Mouse (Mus musculus) left cerebral cortex, postnatal 14 days (tissue): ENCODE data around the gene Hdac4. TPM values are rescaled to one million over a fixed set of nuclear protein-coding genes. Genes with fewer than 3 reads are reported as not detected.

Experiments
- DNase-seq, 2 experiments: peaks; one replicate each; pipeline ENCODE4 v3.0.0; 2021 to 2022; ENCODE audit warnings: low spot score in 2 of 2, mixed read lengths in 1 of 2
- intact Hi-C: fragments of 180-260 bp; cut with DNase I; formaldehyde crosslinking; loops from one replicate; pipeline ENCODE4 v1.15.1; 2025
- long read RNA-seq, 2 experiments: library from polyadenylated mRNA; stranded (forward); transcript quantifications; one replicate each; pipeline ENCODE4 v2.0.0; 2021
- total RNA-seq, 2 experiments: library from RNA; stranded (reverse); gene quantifications; 2 replicates each; pipeline ENCODE4 v1.2.3; 2021

The Hdac4 gene
- total RNA-seq, result 100 to 1,000 TPM; 106 to 114 TPM
- long read RNA-seq, experiment 1, partial matches to known transcripts, result 16 of 39 reads
- long read RNA-seq, experiment 1, other reads (novel, unspliced or antisense), result 22 of 39 reads
- long read RNA-seq, experiment 2, partial matches to known transcripts, result 14 of 54 reads
- long read RNA-seq, experiment 2, other reads (novel, unspliced or antisense), result 40 of 54 reads

GRCm38 (mm10) chr1:92195360-92196149 lies at the start of gene Hdac4:
Gene Hdac4 (minus strand): TSS chr1:92195699.
- intact Hi-C loops, result no loop called here
- no peak for DNase-seq

- no peak for DNase-seq
- intact Hi-C loops, result no loop called here
Observed at GRCm38 (mm10) chr1:92243549-92243948, 48.0 kb upstream of the Hdac4 start.

GRCm38 (mm10) chr1:92240072-92240471 lies 44.6 kb upstream of the Hdac4 start:
- no peak for DNase-seq
- intact Hi-C loops, result no loop called here

- intact Hi-C loops, result no loop called here
- no peak for DNase-seq
Observed at GRCm38 (mm10) chr1:92235600-92235999, 40.1 kb upstream of the Hdac4 start.

GRCm38 (mm10) chr1:92225297-92225696 lies 29.8 kb upstream of the Hdac4 start:
- intact Hi-C loops, result no loop called here

GRCm38 (mm10) chr1:92223956-92224891 lies 28.7 kb upstream of the Hdac4 start:
- intact Hi-C loops, result no loop called here
- peak; percentile 37 to 84 for DNase-seq

More at GRCm38 (mm10) chr1:92225297-92225696, 29.8 kb upstream of the Hdac4 start:
- no peak for DNase-seq

GRCm38 (mm10) chr1:92216710-92217109 lies 21.2 kb upstream of the Hdac4 start:
- intact Hi-C loops, result no loop called here

GRCm38 (mm10) chr1:92215996-92216630 lies 20.6 kb upstream of the Hdac4 start:
- DNase-seq, result no peak
- intact Hi-C loops, result no loop called here

More at GRCm38 (mm10) chr1:92216710-92217109, 21.2 kb upstream of the Hdac4 start:
- DNase-seq, result no peak

- intact Hi-C loops, result no loop called here
- no peak for DNase-seq
Observed at GRCm38 (mm10) chr1:92215131-92215638, 19.7 kb upstream of the Hdac4 start.

GRCm38 (mm10) chr1:92212003-92212750 lies 16.7 kb upstream of the Hdac4 start:
- DNase-seq, result no peak
- intact Hi-C loops, result no loop called here

GRCm38 (mm10) chr1:92202639-92203352 lies 7.3 kb upstream of the Hdac4 start:
- intact Hi-C loops, result no loop called here
- no peak for DNase-seq

- no peak for DNase-seq
- intact Hi-C loops, result no loop called here
Observed at GRCm38 (mm10) chr1:92190463-92190862, 5.0 kb downstream of the Hdac4 start.

GRCm38 (mm10) chr1:92187137-92187536 lies 8.4 kb downstream of the Hdac4 start:
- intact Hi-C loops, result no loop called here
- DNase-seq, result no peak

- no peak for DNase-seq
- intact Hi-C loops, result no loop called here
Observed at GRCm38 (mm10) chr1:92184600-92184999, 10.9 kb downstream of the Hdac4 start.

- DNase-seq, result no peak
- intact Hi-C loops, result no loop called here
Observed at GRCm38 (mm10) chr1:92183101-92183790, 12.3 kb downstream of the Hdac4 start.

- intact Hi-C loops, result loop anchor here (2.0 kb wide), 1 partner anchor 179 kb away; no protein-coding TSS in a partner anchor
- DNase-seq, result no peak
Observed at GRCm38 (mm10) chr1:92181970-92182369, 13.5 kb downstream of the Hdac4 start.
